Mouse (Mus musculus) inflammation-experienced regulatory T-cells, adult 6 months (primary cell): ENCODE results near the gene Tmem229a. TPM values are rescaled to one million over a fixed set of nuclear protein-coding genes. Genes with fewer than 3 reads are reported as not detected.

ENCODE experiments used
- ATAC-seq: one replicate; pipeline ENCODE4 v1.8.0; 2017
- polyA plus RNA-seq, 3 experiments: library from polyadenylated mRNA; unstranded; fragments of 100-300 nt; shearing (Covaris generic); gene quantifications; one replicate each; pipeline ENCODE4 v1.2.1; 2017

Gene Tmem229a
- under 1 TPM in 1 of 3 experiments, not detected in 2; 0.19 TPM for polyA plus RNA-seq

DNA sequence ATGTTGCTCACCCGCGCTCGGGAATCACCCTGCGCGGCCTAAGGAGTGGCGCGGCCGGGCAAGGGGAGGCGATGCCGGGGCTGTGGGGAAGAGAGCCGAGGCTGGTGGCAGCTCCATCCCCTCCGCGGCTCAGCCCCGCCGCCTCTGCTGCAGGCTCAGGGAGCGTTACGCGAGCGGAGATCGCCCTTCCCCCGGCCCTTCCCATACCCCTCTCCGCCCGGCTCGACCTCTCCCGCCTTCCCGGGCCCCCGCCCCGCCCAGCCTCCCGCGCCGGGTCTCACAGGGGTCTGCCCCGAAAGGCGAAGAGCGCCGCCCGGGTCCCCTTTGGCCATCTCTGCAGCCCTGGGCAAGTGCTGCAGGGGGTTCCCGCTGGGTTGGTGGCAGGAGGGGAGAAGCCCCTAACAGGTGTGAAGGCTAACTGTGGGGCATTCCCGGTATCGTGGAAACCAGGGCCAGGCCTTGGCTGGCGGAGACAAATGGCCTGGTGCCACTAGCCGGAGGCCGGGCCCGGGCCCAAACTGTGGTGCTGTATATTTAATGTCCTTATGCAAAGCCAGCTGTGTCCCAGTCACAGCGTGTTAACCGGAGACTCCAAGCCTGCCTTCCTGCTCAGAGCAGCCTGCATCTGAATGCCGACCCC lies at the start of gene Tmem229a:
Tmem229a (minus strand) TSS at position 352 of the 640 bp plus-strand sequence.
- ATAC-seq, result no peak

DNA sequence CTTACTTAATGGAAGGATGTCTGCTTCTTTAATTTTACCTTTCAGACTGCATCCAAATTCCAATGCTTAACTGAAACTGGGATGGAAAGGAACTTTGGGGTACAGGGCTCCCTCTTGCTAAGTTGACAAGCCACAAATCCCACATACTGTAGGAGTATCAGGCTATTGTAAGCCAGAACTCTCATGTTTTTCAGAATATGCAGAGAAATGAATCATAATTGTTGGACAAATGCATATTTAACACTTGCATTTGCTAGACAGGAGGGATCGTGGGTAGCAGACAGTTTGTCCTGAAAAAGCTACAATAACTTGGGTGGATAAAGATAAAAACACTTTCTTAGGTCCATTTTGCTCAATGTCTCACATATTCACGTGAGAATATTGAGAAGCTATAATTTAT lies 37.7 kb upstream of the Tmem229a start:
- ATAC-seq, result no peak

DNA sequence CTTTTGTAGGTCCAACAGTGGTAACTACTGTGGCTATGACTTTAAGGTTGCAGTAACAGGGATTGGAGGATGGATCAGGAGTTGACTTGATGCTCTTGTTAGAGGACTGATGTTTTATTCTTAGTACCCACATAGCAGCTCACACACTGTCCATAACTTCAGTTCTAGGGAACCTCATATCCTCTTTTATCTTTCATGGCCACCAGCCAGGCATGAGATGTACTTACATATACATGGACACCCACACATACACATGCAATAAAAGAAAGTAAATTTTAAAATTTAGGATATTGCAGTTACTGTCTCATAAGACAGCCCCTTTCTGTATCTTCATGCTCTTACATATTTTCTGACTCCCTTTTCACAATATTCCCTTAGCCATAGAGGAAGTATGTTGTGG lies 33.7 kb upstream of the Tmem229a start:
- ATAC-seq, result no peak

DNA sequence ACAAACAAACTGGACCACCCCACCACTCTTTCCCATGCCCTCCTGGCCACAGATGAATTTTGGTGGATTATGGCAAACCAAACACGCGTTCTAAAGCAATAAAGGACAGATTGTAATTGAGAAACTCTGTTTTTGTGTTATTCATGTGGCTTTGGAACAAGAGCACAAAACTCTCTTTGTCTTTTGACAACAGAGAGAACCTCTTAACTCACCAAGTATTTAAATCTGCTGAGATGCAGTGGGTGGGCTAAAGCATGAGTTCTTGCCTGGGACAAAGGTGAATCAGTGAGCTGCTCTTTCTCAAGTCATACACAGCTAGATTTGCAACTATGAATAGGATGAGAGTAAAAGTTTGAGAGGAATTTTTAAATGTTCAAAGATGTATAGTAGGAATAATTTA lies 20.1 kb upstream of the Tmem229a start:
- no peak for ATAC-seq

DNA sequence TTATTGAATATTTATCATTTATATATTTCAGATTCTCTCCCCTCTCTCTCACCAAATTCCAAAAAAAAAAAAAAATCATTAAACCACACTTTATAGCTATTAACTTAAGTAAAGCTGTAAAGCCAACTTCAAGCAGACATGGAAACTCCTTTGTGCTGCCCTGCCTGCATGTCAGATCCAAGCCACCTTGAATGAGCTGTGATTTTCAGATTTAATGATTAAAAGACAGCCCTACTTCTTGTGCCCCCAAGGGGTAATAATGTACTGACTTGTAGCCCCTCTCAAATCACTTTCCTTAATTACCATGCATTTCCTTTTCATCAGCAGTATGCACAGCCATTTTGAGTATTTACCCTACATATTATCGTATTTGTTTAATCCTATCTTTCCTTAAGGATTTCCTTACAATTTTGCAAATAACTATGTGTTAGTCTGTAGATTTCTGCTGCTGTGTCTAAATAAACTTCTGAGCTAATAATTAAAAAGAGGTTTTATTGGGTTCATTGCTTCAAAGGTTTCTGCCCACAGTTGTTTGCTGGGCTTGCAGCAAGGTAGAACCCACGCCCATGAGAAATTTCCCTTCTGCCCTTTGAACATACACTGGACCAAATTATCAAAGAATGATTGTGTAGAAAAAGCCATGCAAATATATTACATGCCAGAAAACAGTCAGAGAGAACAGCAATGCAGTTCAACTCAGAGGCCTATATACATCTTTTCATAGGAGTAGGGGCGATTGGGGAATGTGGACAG lies 12.6 kb upstream of the Tmem229a start:
- no peak for ATAC-seq

DNA sequence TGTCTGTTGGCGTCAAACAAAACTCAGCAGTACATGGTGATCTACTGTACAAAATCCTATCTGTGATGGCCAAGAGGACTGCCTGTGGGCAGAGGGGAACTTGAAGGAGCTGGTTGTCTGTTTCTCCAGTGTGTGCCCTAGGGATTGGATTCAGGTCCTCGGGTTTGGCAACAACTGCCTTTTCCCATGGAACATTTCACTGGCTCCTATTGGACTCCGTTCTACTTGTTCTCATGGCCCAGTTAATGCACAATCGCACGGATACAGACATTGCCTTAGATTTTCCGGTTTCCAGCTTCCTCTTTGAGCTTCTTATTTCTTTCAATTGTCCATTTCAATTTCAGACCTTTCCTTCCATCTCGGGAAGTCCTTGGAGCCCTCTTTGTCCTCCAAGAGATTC lies 11.6 kb upstream of the Tmem229a start:
- ATAC-seq, result no peak

DNA sequence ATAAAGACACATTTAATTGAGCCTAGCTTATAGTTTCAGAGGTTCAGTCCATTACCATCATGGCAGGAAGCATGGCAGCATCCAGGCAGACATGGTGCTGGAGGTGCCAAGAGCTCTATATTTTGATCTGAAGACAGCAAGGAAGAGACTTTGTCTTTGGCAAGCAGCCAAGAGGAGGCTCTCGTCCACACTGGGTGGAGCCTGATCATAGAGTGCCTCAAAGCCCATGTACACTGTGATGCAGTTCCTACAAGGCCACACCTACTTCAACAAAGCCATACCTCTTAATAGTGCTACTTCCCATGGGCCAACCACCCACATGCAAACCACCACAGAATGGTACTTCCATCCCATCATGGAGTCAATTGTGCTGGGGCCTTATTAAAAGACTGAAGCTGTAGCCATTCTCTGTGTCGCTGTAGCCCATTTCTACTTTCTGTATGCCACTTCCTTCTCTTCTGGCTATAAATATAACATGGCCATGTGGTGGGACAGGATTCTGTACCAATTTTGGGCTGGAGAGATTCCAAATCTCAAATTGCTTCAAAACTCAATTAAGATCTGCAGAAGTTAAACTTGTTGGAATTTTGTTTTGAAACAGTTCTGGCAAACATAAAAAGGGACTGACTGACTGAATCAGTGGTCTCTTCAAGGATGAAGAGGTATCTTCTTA lies 10.0 kb upstream of the Tmem229a start:
- ATAC-seq, result no peak

DNA sequence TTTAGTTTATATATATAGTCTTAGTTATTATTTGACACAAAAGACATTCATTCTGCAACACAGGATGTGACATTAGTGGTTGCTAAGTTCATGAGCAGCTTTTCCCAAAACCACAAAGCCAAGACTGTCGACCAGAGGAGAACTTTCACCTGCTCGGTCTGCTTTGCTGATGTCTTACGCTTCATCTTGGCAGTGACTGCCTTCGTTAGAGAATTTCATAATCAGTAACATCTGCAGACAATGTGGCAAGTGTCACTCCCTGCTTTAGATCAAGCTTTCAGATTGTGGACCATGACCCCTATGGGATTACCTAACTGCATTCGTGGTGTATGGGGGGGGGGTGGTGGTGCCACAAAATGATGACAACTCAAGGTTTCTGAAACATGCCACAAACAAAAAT lies 7.7 kb upstream of the Tmem229a start:
- no peak for ATAC-seq

DNA sequence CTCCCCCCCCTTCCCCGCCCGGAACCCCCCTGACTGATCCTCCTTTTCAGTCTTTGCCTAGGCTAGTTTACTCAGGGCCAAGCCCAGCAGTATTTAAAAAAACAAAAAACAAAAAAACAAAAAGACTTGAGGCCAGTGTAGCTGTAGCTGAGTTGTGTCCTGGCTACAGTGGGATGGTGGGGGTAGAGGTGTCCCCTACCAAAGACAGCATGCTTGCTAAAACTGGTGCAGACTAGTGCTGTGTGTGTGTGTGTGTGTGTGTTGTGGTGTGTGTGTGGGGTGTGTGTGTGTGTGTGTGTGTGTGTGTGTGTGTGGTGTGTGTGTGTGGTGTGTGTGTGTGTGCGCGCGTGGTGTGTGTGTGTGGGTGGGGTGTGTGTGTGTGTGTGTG lies 483 bp upstream of the Tmem229a start:
- no peak for ATAC-seq

DNA sequence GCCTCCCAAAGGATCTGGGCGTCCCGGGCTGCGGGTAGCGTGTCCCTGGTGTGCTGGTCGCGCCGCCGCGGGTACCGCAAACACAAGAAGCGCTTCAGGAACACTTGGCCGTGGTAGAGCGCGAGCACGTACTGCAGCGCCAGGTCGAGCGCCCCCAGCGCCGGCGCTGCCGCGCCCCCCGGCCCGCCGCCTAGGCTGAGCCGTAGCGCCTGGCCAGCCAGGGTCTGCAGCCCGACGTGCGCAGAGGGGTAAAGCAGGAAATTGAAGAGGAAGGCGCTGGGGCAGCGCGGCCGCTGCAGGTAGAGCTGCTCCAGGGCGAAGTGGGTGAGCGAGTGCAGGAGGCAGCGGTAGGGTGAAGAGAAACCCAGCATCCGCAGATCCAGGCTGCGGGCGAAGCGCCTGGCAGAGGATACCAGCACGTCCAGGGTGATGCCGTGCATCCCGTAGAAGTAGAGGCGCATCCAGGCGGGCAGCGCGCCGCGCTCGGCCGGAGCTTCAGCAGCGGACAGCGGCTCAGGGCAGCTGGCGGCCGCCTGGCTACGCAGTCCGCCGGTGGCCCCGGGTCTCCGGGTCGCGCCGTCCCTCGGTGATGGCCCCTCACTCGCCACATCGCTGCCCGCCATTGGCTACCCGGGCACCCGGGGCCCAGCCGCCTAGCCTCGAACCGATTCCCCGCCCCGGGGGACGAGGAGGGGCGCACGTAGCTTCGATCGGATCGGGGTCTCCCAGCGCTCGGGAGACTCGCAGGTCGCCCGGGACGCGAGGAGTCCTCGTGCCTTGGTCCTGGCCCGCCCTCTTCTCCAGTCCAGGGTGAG lies 759 bp downstream of the Tmem229a start:
- no peak for ATAC-seq

DNA sequence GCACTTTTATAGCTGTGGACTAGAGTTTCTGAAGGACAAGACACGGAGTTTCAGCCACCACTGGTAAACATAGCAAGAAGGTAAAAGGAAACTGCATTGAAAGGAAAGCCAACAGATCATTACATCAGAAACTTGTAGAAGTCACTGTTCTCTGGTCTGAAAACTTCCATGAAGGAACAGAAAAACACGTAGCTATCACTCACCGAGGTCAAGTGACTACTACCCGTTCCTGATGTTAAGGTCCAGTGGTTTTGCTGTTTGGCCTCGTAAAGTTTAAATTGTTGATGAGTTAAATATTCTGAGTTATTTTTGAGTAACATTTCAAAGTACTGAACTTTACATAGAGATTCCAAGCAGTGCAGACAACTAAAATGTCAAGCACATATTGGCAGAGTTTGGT lies 2.0 kb downstream of the Tmem229a start:
- no peak for ATAC-seq

DNA sequence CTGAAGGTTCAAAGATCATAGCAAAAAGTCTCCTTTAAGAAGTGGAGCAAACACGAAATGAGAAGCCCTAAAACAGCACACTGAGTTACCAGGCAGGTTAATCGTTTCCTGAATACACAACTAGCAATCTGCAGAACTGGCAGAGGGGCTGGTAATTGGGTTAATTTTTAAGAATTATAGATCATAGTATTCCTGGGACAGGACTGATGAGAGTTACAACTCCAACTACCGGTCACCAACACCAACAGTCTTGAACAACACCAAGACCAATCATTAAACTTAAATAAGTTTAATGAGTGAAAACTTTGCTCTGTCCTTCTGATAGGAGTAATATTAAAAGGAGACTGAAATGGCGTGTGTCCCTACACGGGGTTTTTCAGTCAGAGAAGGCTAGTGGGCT lies 3.8 kb downstream of the Tmem229a start:
- ATAC-seq, result no peak

DNA sequence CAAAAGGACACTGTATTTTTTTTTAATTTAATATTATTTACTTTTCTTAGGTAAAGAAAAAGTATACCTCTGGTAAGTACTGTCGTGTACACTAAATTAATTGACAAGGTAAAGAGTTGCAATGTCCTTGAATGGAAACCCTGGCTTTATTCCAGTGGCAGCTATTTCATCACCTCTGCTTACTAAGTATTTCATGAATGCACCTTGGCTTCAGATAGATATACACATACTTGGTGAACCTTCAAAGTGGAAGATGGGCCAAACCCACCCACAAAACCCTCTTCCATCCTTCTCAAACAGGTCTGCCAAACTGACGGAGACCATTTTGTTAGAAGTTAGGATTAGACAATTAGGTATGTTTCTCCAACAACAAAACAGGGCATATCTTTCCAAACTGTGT lies 5.4 kb downstream of the Tmem229a start:
- no peak for ATAC-seq

DNA sequence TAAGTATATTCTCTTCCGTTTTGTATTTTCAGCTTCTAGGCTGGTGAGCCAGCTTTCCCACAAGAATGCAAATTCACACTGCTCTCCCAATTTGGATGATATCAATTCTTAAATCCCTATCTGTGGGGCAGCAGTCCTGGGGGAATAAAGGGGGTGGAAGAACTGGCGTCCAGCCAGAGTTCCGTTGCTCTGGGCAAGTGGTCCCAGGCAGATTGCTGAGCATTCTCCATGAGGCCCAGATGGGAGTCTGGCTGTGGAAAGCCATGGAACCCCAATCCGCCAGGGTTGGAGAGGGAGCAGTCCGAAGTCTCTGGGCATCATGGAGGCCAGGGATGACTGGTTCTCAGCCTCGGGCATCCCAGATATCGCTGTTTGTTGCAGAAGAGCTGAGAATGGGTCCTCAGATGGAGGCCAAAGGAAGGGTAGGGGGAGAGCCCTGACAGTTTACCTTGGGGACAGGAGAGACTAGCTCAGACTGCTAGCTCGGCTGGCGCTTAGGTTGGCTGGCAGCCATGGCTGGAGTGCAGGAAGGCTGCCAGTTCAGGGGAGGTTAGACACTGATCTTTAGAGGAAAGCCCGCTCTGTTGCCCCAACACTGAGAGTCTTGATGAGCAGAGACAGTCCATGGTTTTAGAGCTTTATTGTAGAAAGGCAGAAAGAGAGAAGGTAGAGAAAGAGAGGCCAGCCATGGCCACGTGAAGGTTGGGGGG lies 30.9 kb downstream of the Tmem229a start:
- no peak for ATAC-seq

DNA sequence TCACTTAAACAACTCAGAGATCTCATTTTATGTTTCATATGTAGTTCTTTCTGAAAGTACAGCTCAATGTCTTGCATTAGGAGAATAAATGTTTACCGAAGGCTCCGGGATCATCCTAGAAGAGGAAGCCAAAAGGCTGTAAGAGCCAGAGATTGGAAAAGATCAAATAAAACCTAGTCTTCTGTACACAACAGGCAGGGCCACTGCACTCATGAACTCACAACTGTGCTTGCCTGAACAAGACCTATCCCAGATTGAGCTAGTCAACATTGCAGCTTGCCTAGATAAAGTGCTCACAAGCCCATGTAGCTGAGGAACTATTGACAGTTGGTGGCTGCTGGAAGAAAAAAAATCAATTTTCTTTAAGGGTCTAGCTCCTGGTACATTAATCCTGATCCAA lies 42.5 kb downstream of the Tmem229a start:
- ATAC-seq, result no peak

DNA sequence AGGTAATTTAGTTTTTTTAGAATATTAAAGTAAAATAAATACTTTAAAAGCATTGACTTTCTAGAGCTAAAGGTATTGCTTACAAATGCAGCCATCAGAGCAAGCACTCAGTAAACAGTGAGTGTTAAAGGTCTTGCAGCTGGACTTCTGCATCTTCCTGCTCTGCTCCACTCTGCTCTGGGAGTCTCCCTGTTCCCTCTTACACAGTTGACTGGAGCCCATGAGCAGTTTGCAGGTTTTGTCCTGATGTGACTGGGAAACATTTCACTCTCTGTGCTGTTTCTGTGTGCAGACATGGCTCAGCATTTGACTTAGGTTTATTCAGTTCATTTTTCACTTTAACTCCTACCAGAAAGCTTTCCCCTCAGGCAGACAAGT lies 45.4 kb downstream of the Tmem229a start:
- no peak for ATAC-seq

DNA sequence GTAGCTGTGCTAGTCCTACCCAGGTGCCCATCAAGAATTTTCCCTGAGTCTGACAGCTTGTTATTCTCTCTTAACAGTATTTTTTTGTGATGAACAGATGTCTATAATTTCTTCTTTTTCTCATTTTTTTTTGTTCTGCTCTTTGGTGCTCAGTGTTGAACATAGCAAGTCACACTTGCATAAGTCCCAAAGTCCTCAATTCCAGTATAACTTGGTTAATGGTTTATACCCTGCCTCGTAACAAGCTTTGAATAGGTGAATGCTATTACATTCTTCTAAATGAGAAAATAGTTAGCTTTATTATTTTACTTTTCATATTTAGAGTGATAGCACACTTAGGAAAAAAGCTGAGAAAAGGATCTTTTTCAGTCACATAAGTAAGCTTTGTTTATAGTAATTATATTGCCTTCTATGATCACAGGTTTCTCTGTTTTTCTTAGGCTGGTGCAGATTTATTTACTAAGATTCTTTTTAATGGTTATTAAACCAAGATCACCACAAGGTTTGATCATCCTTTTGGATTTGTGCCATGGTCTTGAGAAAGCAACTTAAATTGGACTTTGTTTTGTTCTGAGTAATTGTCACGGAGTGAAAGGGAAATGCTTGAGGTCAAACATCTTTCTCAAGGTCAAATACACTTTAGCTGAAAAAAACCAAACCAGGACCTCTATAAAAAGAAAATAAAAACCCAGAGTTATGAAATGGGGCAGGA lies 45.9 kb downstream of the Tmem229a start:
- no peak for ATAC-seq

DNA sequence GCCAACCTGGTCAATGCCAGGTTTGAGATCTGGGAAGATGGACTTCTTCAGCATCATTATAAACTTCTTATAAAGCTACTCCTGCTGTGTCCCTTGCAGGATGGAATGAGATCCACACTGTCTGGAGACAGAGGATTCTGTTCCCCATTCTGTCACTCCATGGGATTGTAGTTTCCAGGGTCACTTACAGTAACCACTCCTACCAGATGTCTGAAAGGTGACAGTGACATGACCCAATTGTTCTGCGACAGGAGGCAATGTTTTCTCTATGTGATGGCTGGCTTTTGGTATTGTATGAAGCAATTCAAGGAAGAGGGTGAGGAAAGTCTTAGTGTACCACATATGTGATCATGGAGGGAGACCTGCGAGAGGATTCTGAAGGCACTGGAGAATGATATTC lies 48.3 kb downstream of the Tmem229a start:
- no peak for ATAC-seq

DNA sequence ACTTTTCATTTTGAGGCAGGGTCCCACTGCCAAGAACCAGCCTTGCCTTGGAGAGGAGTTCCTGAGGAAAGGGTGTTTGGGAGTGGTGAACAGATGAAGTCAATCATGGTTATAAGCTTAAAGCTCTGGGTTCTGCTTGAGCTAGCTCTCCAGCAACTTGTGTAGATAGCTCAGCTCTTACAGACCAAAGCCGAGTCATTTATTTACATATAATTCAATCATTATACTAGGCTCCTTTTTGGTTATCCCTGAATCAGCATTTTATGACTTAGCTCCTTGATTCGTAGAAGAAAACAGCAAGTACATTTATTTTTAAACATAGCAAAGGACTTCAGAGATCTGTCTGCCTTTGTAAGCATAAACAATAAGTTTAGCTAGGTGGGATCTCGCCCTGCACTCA lies 51.0 kb downstream of the Tmem229a start:
- no peak for ATAC-seq
